Mouse (Mus musculus): ENCODE results near the gene Nebl. TPM values are rescaled to one million over a fixed set of nuclear protein-coding genes. Genes with fewer than 3 reads are reported as not detected.

Nebl gene
- polyA plus RNA-seq, 1 experiment: 2.4 TPM

DNA sequence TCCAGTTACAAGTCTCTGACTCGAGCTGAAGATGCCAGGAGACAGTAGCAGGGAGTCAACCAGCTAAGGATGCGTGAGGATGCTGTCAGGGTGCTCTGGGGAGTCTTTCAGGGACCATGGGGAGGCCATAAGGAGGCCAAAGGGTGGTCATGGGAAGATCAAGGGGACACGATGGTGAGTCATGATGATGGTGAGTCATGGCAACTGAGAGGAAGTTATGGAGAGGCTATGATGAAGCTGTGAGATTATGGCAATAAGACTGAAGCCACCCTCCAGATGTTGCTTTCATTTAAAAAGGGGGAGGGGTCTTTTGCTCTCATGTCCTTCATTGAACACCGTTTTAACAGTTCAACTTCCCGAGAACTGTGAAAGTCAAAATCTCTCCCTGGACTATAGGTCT is 322.0 kb downstream of the Nebl start:
- no peak for TF ChIP-seq CTCF (IDR thresholded peaks at IDR 0.05; ENCODE audit: extremely low read depth, insufficient read length, insufficient replicate concordance, low read depth, low read length)
- no peak for TF ChIP-seq POLR2A (IDR thresholded peaks at IDR 0.05; ENCODE audit: low read depth, low read length)
- Histone ChIP-seq H3K27ac (ENCODE audit: insufficient read depth, low read depth, low read length) (no peak overlapping the region), H3K27me3 (ENCODE audit: control insufficient read depth, insufficient read depth, low read length) (no peaks in the 10 kb centered on the region), H3K4me1 (ENCODE audit: control insufficient read depth, insufficient read depth, insufficient read length, low read length) (no peaks in the 10 kb centered on the region), H3K4me3 (ENCODE audit: low read depth, low read length) (no peak overlapping the region), H3K36me3 (ENCODE audit: control insufficient read depth, insufficient read depth, low read length) (no peaks in the 10 kb centered on the region)
- 72% methylated on average over 5 of the region's 5 CpGs for WGBS

DNA sequence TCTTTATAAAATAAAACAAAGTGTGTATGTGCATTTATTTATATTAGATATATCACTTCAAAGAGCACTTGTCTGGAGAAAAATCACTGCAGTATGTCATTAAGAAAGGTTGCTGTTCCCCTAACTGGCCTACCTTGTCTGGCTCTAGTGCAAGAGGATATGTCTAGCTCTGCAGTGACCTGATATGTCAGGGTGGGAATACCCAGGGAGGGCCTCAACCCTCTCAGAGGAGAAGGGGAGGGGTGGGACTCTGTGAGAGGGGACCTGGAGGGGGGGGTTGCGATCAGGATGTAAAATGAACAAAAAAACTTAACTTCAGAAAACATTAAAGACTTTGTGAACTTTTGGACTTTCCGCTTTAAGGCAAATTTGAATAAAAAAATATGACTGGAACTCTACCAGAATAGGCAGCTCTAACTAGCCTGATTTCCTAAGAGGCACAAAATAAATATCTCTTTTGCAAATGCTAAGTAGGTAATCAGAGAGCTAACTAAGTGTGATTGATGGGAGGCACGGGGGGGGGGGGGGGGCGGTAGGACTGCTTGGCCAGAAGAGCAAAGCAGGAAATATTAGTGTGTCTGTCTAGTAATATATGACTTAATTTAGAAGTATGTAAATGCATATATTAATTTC is 325.2 kb downstream of the Nebl start:
- no peaks in the 10 kb centered on the region for H3K36me3 ChIP-seq (ENCODE audit: control insufficient read depth, insufficient read depth, low read length)
- H3K27me3 ChIP-seq (ENCODE audit: control insufficient read depth, insufficient read depth, low read length): no peaks in the 10 kb centered on the region
- TF ChIP-seq POLR2A (IDR thresholded peaks at IDR 0.05; ENCODE audit: low read depth, low read length) (no peak), CTCF (IDR thresholded peaks at IDR 0.05; ENCODE audit: extremely low read depth, insufficient read length, insufficient replicate concordance, low read depth, low read length) (no peak)
- H3K27ac ChIP-seq (ENCODE audit: insufficient read depth, low read depth, low read length): no peak overlapping the region
- H3K4me3 ChIP-seq (ENCODE audit: low read depth, low read length): no peak overlapping the region
- WGBS: 60% methylated on average over 4 of the region's 4 CpGs
- no peaks in the 10 kb centered on the region for H3K4me1 ChIP-seq (ENCODE audit: control insufficient read depth, insufficient read depth, insufficient read length, low read length)

- 54% methylated on average over 4 of the region's 4 CpGs for WGBS
- TF ChIP-seq POLR2A (IDR thresholded peaks at IDR 0.05; ENCODE audit: low read depth, low read length): no peak
- TF ChIP-seq CTCF (IDR thresholded peaks at IDR 0.05; ENCODE audit: extremely low read depth, insufficient read length, insufficient replicate concordance, low read depth, low read length): no peak
- no peak overlapping the region for H3K27ac ChIP-seq (ENCODE audit: insufficient read depth, low read depth, low read length)
- no peaks in the 10 kb centered on the region for H3K4me1 ChIP-seq (ENCODE audit: control insufficient read depth, insufficient read depth, insufficient read length, low read length)
- H3K4me3 ChIP-seq (ENCODE audit: low read depth, low read length): no peak overlapping the region
- no peaks in the 10 kb centered on the region for H3K36me3 ChIP-seq (ENCODE audit: control insufficient read depth, insufficient read depth, low read length)
- H3K27me3 ChIP-seq (ENCODE audit: control insufficient read depth, insufficient read depth, low read length): no peaks in the 10 kb centered on the region
These were observed 328.8 kb downstream of the Nebl start for GRCm38 (mm10) chr2:17402511-17402910.

DNA sequence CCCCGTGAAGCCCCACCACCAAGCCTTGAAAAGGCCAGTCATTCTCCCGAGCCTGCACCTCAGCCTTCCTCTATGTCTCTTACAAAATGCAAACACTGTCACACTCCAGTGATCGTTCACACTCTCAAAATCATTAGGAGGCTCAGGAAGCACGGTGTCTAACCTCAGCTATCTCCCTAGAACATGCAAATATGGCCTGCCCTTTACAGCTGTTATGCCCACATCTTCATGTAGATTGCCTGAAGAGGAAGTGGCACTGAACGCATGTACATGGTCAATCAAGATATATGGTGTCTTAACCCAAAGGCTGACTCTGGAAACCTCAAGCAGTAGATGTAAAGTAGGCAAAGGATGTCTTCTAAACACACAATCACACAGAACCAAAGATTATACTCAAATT is 335.0 kb downstream of the Nebl start:
- Histone ChIP-seq H3K4me3 (ENCODE audit: low read depth, low read length) (no peak overlapping the region), H3K27ac (ENCODE audit: insufficient read depth, low read depth, low read length) (no peak overlapping the region), H3K36me3 (ENCODE audit: control insufficient read depth, insufficient read depth, low read length) (no peaks in the 10 kb centered on the region), H3K27me3 (ENCODE audit: control insufficient read depth, insufficient read depth, low read length) (no peaks in the 10 kb centered on the region), H3K4me1 (ENCODE audit: control insufficient read depth, insufficient read depth, insufficient read length, low read length) (no peaks in the 10 kb centered on the region)
- no peak for TF ChIP-seq CTCF (IDR thresholded peaks at IDR 0.05; ENCODE audit: extremely low read depth, insufficient read length, insufficient replicate concordance, low read depth, low read length)
- no peak for TF ChIP-seq POLR2A (IDR thresholded peaks at IDR 0.05; ENCODE audit: low read depth, low read length)
- WGBS: 68% methylated on average over 5 of the region's 5 CpGs

GRCm38 (mm10) chr2:17391389-17391788 is 339.9 kb downstream of the Nebl start:
- no peak overlapping the region for H3K27ac ChIP-seq (ENCODE audit: insufficient read depth, low read depth, low read length)
- no peaks in the 10 kb centered on the region for H3K36me3 ChIP-seq (ENCODE audit: control insufficient read depth, insufficient read depth, low read length)
- TF ChIP-seq CTCF (IDR thresholded peaks at IDR 0.05; ENCODE audit: extremely low read depth, insufficient read length, insufficient replicate concordance, low read depth, low read length) (no peak), POLR2A (IDR thresholded peaks at IDR 0.05; ENCODE audit: low read depth, low read length) (no peak)
- WGBS: 75% methylated on average over 5 of the region's 5 CpGs
- H3K4me1 ChIP-seq (ENCODE audit: control insufficient read depth, insufficient read depth, insufficient read length, low read length): no peaks in the 10 kb centered on the region
- H3K4me3 ChIP-seq (ENCODE audit: low read depth, low read length): no peak overlapping the region
- H3K27me3 ChIP-seq (ENCODE audit: control insufficient read depth, insufficient read depth, low read length): no peaks in the 10 kb centered on the region

DNA sequence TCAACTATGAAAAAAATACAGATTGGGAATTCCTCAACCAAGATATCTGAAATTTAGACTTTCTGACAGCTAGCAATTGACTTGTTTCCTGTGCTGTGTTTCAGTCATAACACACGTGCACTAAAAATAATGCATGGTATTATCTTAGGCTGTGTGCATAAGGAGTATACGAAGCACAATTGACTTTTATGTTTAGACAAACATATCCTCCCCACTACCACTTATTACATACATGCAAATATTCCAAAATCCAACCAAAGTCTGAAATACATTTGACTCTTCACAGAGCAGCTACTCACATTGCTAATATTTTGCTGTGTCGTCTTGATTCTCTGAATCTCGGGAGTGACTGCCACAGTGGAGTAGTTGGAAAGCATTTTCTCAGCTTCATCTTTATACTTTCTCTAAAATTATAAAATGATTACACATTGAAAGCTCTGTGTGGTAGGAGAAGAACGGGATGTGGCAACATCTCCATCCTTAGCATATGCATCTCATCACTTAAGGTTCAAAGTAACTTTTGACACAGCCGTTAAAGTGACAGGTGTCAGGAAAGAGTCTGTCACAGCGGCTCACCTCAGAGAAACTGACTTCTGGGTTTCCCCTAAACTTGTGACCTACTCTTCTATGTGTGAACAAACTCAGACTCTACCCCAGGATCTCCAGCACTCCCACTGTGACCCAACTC is 340.6 kb downstream of the Nebl start:
- no peak overlapping the region for H3K27ac ChIP-seq (ENCODE audit: insufficient read depth, low read depth, low read length)

GRCm38 (mm10) chr2:17389886-17390285 is 341.4 kb downstream of the Nebl start:
- TF ChIP-seq CTCF (IDR thresholded peaks at IDR 0.05; ENCODE audit: extremely low read depth, insufficient read length, insufficient replicate concordance, low read depth, low read length) (no peak), POLR2A (IDR thresholded peaks at IDR 0.05; ENCODE audit: low read depth, low read length) (no peak)
- Histone ChIP-seq H3K4me1 (ENCODE audit: control insufficient read depth, insufficient read depth, insufficient read length, low read length) (no peaks in the 10 kb centered on the region), H3K36me3 (ENCODE audit: control insufficient read depth, insufficient read depth, low read length) (no peaks in the 10 kb centered on the region), H3K27ac (ENCODE audit: insufficient read depth, low read depth, low read length) (no peak overlapping the region), H3K27me3 (ENCODE audit: control insufficient read depth, insufficient read depth, low read length) (no peaks in the 10 kb centered on the region), H3K4me3 (ENCODE audit: low read depth, low read length) (no peak overlapping the region)
- 91% methylated on average over 2 of the region's 2 CpGs for WGBS

More for the DNA sequence above, 340.6 kb downstream of the Nebl start:
- H3K4me1 ChIP-seq (ENCODE audit: control insufficient read depth, insufficient read depth, insufficient read length, low read length): no peaks in the 10 kb centered on the region
- no peak overlapping the region for H3K4me3 ChIP-seq (ENCODE audit: low read depth, low read length)
- no peaks in the 10 kb centered on the region for H3K27me3 ChIP-seq (ENCODE audit: control insufficient read depth, insufficient read depth, low read length)
- TF ChIP-seq CTCF (IDR thresholded peaks at IDR 0.05; ENCODE audit: extremely low read depth, insufficient read length, insufficient replicate concordance, low read depth, low read length) (no peak), POLR2A (IDR thresholded peaks at IDR 0.05; ENCODE audit: low read depth, low read length) (no peak)
- H3K36me3 ChIP-seq (ENCODE audit: control insufficient read depth, insufficient read depth, low read length): no peaks in the 10 kb centered on the region
- WGBS: 79% methylated on average over 7 of the region's 7 CpGs

Measured in small intestine, adult 2 months (tissue).